Mouse (Mus musculus) yolk sac, embryonic 10.5 days (tissue): ENCODE data around the gene Syt16.

Experiments used
- DNase-seq: peaks from one replicate; pipeline ENCODE4 v3.0.0-alpha.2; 2017; ENCODE audit warnings: low spot score

The Syt16 gene

DNA sequence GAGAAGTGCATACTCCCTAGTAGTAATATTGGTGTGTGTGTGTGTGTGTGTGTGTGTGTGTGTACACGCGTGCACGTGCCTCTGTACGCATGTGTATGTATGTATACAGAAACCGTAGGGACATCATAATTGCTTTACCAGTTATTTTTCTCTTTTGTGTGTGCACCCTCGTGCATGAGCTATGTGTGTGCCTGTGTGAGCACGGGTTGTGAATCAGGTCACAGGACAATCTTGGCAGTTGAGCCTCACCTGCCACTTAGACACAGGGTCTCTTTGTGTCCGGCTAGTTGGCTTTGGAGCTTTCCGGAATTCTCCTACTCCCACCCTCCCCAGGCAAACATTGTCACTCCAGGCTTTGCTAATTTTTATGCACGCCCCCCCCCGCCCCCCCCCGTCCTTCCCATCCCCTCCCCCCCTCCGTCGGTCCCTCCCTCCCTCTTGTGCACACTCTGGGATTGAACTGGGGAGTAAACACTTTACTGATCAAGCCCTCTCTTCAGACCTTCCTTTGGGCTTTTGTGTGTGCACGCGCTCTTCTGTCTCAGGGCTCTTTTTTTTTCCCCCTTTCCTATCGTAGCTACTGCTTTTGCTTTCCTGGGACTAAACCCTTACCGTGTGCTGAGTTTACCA lies 319.0 kb downstream of the Syt16 start, which contains the start of gene Gm11042:
Gm11042 (minus strand) TSS at position 51 of the 630 bp plus-strand sequence.
- no peak for DNase-seq

DNA sequence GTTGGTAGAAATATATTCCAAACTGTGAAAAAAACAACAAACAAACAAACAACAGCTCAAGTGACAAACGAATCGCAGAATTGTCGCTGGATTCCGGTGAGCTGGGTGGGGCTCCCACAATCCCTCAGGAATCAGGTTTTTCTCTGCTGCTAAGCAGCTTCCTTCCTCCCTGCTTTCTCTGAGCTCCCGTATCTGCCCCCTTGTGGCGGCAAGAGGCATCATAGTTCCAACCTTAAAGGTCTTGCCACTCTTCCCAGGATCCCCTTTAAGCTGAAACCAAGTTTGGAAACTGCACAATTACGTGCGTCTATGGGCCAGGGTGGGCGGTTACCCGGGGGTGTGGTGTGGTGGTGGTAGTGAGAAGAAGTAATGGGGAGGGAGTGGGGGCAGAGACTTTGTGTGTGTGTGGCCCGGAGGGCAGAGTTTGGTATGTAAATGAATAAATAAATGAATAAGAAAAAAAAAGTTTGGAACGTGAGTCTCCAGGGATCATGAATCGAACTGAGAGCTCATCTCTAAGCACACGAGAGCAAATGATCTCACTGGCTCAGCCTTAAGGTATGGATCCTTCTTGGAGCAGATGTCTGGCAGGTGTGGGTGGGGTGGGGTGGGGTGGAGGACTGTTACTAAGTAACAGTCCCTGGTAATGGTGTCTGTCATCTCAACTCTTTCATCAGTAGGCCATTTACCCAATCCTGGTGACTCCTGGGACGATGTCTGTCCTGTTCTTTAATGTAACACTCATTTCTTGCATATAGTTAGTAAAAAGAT lies 319.7 kb downstream of the Syt16 start:
- DNase-seq = peak; percentile 77

DNA sequence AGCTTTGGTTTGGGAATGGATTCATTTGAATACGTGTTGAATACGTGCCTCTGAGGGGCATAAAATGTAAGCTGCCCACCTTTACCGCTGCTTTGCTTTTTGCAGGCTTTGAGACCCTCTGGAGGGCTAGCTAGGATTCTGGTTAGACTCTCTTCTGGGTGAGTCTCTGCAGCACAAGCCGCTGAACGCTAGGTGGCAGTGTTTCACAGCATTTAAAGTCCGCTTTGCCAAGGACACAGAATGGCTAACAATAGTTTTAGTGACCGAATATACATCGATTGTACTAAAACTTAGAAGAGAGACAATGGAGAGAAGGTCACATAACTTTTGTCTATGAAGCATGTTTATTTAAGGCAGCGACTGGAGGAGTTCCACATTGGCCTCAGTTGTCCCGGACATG lies 322.9 kb downstream of the Syt16 start:
- DNase-seq = peak; percentile 25

DNA sequence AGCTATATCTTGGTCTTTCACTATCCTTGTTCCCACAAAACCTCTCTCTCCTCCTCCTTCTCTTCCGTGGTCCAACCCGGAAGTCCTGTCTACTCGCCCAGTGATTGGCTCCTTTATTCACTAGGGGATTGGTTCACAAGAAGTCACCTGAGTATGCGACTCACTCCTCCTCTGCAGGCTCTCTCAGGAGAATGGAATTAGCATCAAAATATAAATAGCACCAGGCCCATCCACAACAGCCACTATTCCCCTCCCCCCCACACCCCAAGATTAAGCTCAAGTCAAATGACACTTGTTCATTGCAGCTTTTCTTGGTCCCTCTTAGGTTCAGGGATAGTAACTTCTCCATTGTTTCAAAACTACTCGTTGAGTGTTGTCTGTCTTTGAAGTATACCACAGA lies 324.5 kb downstream of the Syt16 start:
- DNase-seq = no peak
